Mouse (Mus musculus): Measurements from ENCODE around the gene Fam53b.

The Fam53b gene

GRCm38 (mm10) chr7:132738844-132739243 is 74.8 kb downstream of the Fam53b start:
- no peak for DNase-seq (ENCODE audit: low spot score in 2 of 2)

DNA sequence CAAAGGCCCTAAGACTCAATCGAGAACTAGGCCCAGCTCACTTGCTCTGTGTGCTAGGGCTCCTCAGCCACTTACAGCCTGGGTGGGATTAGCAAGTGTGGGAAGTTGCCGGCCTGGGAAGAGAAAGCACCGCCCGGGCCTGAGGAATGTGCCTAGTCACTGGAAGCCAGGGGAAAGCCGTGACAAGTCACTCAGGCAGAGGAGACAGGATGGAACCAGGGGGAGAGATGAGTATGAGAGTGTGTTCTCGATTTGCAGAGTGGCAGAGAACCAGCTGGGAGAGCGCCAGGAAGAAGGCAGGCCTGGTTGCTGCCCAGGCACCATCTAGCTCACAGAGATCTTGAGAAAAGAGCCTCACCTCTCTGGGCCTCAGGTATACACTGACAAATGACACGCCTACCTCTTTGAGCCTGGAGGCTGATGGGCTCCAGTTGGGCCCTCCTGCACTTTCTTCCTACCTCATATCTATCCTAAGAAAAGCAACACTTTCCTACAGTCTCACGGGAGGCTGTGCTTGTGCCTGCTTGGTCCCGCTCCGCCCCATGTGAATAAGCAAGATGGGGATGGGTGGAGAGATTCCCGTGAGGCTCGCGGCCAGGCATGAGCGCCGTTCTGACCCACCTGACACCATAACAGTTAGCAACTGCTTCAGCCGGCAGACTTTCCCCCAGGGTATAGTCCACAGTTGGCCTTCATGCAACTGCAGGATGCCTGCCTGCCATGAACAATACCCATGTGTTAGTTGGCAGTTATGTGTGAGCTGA is 77.4 kb downstream of the Fam53b start:
- DNase-seq (ENCODE audit: low spot score in 2 of 2): no peak

GRCm38 (mm10) chr7:132735145-132735544 is 78.5 kb downstream of the Fam53b start:
- DNase-seq (ENCODE audit: low spot score in 2 of 2): no peak

GRCm38 (mm10) chr7:132734222-132734621 is 79.5 kb downstream of the Fam53b start:
- no peak for DNase-seq (ENCODE audit: low spot score in 2 of 2)

GRCm38 (mm10) chr7:132733521-132733920 is 80.2 kb downstream of the Fam53b start:
- no peak for DNase-seq (ENCODE audit: low spot score in 2 of 2)

DNA sequence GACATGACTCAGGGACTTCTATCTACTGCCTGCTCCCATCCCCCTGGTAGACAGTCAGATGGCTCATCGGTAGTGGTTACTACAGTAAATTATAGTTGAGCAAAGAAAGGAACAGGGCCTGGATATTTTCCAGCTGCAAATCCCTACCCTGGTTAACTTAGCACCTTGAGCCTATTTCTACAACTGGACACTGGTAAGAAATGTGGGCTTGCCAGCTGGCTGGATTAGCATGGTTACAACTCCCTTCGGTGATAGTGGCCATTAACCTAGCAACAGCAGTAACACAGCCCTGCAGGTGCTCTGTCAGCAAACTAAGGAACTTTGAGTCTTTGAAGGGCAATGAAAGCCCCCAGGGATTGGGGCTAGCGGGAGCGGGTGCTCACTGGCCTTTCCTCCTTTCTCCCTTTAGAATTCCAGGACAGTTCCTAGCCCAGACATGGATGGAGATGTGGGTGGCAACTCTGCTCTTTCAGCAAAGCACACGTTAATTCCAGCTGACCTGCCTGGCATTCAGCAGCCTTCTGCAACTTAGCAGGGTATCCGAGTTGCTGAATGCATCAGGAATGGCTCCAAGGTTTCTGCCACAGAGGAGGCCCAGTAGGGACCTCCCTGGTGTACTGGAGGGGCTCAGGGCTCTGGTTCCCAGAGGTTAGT is 81.4 kb downstream of the Fam53b start:
- DNase-seq (ENCODE audit: low spot score in 2 of 2): no peak

DNA sequence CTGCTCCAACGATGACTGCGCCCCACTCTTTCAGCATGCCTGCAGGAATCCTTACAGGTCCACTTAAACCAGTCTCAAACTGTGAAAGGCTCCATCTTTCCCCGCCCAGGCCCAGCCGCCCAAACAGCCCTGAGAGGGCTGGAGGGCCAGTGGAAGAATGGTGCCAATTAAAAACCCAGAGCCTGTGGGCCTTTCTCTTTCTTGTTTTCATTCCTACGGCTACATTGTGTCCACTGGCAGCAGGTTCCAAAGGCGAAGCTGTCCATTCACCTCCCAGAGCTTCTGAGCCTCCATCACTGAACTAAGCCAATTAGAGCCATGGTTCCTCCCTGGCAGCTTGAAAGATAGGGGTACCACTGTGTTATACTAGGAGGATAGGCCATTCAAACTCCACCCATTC is 82.1 kb downstream of the Fam53b start:
- no peak for DNase-seq (ENCODE audit: low spot score in 2 of 2)

- DNase-seq (ENCODE audit: low spot score in 2 of 2): no peak
Observed at GRCm38 (mm10) chr7:132730510-132730909, 83.2 kb downstream of the Fam53b start.

- no peak for DNase-seq (ENCODE audit: low spot score in 2 of 2)
Observed at GRCm38 (mm10) chr7:132729093-132729831, 84.4 kb downstream of the Fam53b start.

DNA sequence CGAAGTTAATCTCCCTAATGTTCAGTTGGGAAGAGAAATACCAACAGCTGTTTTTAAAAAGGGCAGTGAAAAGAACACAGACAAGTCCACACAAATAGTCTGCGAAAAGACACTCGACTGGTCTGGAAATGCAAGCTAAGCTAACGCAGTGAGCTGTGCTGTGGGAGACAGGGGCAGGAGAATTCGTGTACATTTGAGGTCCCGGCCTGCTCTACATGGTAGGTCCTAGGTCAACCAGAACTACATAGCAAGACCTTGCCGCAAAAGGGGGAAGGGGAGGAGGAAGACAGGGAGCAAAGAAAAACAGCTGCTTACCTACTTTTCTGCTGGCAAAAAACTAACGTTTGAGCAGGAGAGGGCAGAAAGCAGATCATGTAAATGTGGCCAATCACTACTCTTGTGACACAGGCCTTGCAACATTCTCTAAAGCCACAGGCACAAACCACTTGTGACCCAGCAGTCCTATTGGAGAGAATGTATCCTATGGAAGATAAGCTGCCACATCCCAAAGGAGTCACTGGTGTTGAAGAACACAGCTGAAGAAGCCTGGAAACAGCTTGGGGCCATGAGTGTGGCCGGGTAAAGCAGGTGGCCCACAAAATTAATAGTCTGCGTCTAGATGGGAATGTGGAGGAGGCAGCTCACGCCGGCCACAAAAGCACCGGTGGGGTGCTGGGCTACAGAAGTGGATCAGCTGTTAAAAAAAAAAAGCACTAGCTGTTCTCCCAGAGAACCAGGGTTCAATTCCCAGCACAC is 87.4 kb downstream of the Fam53b start:
- no peak for DNase-seq (ENCODE audit: low spot score in 2 of 2)

GRCm38 (mm10) chr7:132724501-132725062 is 89.1 kb downstream of the Fam53b start:
- no peak for DNase-seq (ENCODE audit: low spot score in 2 of 2)

DNA sequence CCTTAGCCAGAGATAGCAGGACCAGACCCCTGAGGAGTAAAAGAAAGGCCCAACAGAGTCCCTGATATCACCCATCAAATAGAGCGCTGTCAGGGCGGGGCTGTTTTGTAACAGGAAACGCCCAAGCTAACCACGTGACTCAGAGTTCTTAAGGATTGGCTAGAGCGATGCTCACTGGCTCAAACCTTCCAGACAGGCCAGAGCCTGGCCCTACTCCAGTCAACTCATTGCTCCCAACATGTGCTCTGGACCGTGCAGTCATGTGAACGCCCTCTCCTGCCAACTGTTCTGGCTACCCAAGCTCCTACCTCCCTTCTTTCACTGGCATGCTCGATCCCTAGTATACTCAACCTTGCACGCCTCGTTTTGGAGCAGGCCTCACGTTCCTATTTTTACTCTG is 89.8 kb downstream of the Fam53b start:
- no peak for DNase-seq (ENCODE audit: low spot score in 2 of 2)

DNA sequence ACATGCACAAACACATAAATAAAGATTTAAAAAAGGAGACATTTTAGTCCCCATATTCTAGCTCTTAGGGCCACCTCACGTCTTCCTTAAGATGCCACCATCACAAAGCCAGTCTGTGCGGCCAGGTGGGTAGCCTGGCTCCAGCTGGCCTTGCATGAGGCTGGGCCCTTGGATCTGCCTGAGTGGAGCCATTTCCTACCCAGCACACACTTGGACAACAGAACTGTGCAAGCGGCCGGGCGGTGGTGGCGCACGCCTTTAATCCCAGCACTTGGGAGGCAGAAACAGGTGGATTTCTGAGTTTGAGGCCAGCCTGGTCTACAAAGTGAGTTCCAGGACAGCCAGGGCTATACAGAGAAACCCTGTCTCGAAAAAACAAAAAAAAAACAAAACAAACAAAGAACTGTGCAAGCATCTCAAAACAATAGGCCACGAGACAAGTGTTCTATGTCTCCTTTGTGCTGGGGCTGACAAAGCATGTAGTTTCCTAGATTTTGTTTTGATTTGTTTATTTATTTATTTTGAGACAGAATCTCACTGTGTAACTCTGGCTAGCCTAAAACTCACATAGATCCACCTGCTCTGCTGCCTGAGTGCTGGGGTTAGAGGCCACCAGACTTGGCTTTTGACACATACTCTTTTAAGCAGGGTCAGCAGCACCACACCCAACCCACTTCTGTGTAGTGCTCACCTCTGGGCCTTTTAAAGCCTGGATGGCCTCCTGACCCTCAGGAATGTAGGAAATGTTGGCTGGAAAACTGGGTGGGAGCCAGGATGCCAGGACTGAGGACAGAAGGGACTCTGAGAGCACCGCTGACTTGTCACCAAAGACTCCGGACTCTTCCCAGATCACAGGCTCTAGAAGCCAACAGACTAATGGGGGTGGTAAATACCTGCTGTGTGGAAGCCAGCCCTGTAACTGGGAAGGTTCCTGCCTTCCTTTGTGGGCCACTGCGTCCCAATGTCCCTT is 91.0 kb downstream of the Fam53b start:
- no peak for DNase-seq (ENCODE audit: low spot score in 2 of 2)

DNA sequence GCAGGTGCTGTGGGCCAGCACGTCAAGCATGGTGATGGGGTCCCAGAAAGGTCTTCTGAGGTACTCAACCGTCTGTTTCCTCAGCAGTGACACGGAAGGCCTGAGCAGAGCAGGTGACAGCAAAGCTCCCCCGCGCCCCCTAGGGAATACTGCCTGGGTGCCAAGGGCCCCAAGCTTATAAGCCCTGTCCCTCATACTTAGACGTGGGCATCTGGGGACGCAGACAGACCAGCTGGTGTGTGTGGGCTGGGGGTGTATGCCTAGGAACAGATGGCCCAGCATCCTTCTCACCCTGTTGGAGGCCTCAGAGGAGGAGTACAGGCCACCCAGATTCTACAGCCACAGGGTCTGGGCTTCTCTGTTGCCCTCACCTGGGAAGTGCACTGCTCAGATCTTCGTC is 93.1 kb downstream of the Fam53b start:
- no peak for DNase-seq (ENCODE audit: low spot score in 2 of 2)

DNA sequence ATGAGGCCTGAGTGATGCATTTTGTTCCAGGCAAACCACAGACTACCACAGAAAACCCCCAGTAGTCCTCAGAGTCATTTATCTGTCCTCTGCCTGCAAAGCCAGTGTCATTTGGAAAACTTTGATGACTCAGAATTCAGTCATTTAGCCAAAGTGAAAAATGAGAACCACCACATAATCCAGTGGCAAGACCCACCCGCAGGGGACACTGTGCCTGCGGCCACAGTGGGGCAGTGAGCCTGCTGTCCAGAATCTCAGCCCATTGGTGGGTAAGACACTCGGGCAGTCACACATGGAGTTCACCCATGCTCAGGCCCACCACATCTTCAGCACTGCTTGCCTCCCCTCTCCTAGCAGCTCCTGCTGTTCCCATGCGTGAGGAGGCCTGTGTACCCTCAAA is 94.1 kb downstream of the Fam53b start:
- DNase-seq (ENCODE audit: low spot score in 2 of 2): no peak

GRCm38 (mm10) chr7:132715259-132715658 is 98.4 kb downstream of the Fam53b start:
- DNase-seq (ENCODE audit: low spot score in 2 of 2): no peak

- DNase-seq (ENCODE audit: low spot score in 2 of 2): no peak
Observed at GRCm38 (mm10) chr7:132714236-132714923, 99.3 kb downstream of the Fam53b start.

GRCm38 (mm10) chr7:132713483-132714126 is 100.1 kb downstream of the Fam53b start:
- no peak for DNase-seq (ENCODE audit: low spot score in 2 of 2)

DNA sequence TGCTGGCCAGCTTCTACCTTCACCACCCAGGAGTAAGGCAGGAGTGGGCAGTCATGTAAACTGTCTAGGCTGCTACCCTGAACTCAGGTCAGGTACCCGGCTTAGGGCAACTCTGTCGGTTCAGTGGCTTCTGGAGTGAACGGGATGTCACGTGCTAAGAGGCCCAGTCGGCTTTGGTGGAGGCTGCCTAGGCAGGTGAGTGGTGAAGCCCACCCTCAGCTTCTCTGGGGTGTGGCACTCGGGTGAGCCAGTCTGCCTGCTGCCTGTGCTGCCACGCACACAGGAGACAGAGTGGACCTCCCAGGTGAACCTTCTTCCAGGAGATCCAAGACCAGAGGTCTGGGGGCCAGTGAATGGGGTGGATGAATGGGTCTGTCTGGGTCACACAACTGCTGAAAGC is 100.7 kb downstream of the Fam53b start:
- no peak for DNase-seq (ENCODE audit: low spot score in 2 of 2)
